Comparison of ENCODE assay signal across 22 mouse cellular contexts in genomic region chr13:106745201-106745600, GRCm38 (mm10).
"Had no signal": no experiment of that assay in that cellular context is flagged by ENCODE, and none has a peak within 500 bp of the region (broad histone marks: within the 10 kb centered on the region; RNA-seq: fewer than 3 reads in every experiment).

No protein-coding gene starts in this region.

- H3K4me1 ChIP-seq: heart, embryonic 13.5 days; heart, embryonic 15.5 days; hindbrain, embryonic 10.5 days; hindbrain, embryonic 12.5 days; intestine, embryonic 15.5 days; limb, embryonic 13.5 days; limb, embryonic 15.5 days; liver, embryonic 13.5 days had no signal

- H3K9me3 ChIP-seq: heart, embryonic 13.5 days; heart, embryonic 15.5 days; hindbrain, embryonic 10.5 days; hindbrain, embryonic 12.5 days; intestine, embryonic 15.5 days; limb, embryonic 13.5 days; limb, embryonic 15.5 days; liver, embryonic 13.5 days had no signal

- DNase-seq: gastrocnemius, postnatal 14 days; gastrocnemius, postnatal 36 days; heart, adult 2 months; heart, postnatal 4 days; kidney, adult 18-20 months; kidney, adult 8-10 months; kidney, postnatal 10 days; kidney, postnatal 36 days; layer of hippocampus, adult 9-11 months; layer of hippocampus, postnatal 36 days; left cerebral cortex, postnatal 4 days; liver, embryonic 13.5 days had no signal

- ATAC-seq: hindbrain, embryonic 16.5 days; inflammation-experienced regulatory T-cells, adult 6 months; intestine, embryonic 15.5 days; intestine, postnatal 0 days had no signal

- H3K4me3 ChIP-seq: heart, adult 2 months; heart, embryonic 13.5 days; heart, embryonic 15.5 days; hindbrain, embryonic 10.5 days; hindbrain, embryonic 12.5 days; intestine, embryonic 15.5 days; limb, embryonic 13.5 days; limb, embryonic 15.5 days; liver, embryonic 13.5 days had no signal

- H3K36me3 ChIP-seq: heart, embryonic 13.5 days; heart, embryonic 15.5 days; hindbrain, embryonic 10.5 days; hindbrain, embryonic 12.5 days; intestine, embryonic 15.5 days; limb, embryonic 13.5 days; limb, embryonic 15.5 days; liver, embryonic 13.5 days had no signal

- H3K27me3 ChIP-seq: heart, embryonic 13.5 days; heart, embryonic 15.5 days; hindbrain, embryonic 12.5 days; intestine, embryonic 15.5 days; limb, embryonic 13.5 days; limb, embryonic 15.5 days; liver, embryonic 13.5 days had no signal
